Mouse (Mus musculus) layer of hippocampus, adult 2 months (tissue): ENCODE results near the gene Zfpl1. TPM values are rescaled to one million over a fixed set of nuclear protein-coding genes. Genes with fewer than 3 reads are reported as not detected.
A peak's percentile ranks its signal among the peaks of the same experiment; 100 is the strongest.

ENCODE experiments used
- DNase-seq, 2 experiments: peaks; one replicate each; pipeline ENCODE4 v3.0.0; 2022; ENCODE audit warnings: low spot score in 2 of 2
- H3K27ac ChIP-seq: fragments of 200-600 bp; 2 replicates; pipeline ENCODE4 v1.8.1; 2022
- H3K4me3 ChIP-seq: fragments of 200-600 bp; 2 replicates; pipeline ENCODE4 v1.8.1; 2022; ENCODE audit warnings: mild to moderate bottlenecking
- CTCF ChIP-seq: fragments of 200-600 bp; conservative IDR thresholded peaks from 2 replicates; pipeline ENCODE4 v1.8.1; 2022; ENCODE audit warnings: antibody characterized with exemption, mild to moderate bottlenecking, moderate library complexity
- total RNA-seq, 2 experiments: library from RNA; stranded (reverse); gene quantifications; 2 replicates each; pipeline ENCODE4 v1.2.3; 2021

The Zfpl1 gene
- total RNA-seq, 2 experiments from 2014 or later = 40.1 to 44.0 TPM

- peak; percentile 91 to 92 for DNase-seq
- Histone ChIP-seq H3K4me3 (peak within 1 kb of the TSS; percentile 80), H3K27ac (peak within 1 kb of the TSS; percentile 95)
- peak; percentile 38; the same call in 1 of the 2 replicates for TF ChIP-seq CTCF
Observed at GRCm38 (mm10) chr19:6117986-6118676, 33.4 kb upstream of the Zfpl1 start, which contains the start of gene Sac3d1. TSS of gene Sac3d1 (minus strand) at chr19:6118650.

DNA sequence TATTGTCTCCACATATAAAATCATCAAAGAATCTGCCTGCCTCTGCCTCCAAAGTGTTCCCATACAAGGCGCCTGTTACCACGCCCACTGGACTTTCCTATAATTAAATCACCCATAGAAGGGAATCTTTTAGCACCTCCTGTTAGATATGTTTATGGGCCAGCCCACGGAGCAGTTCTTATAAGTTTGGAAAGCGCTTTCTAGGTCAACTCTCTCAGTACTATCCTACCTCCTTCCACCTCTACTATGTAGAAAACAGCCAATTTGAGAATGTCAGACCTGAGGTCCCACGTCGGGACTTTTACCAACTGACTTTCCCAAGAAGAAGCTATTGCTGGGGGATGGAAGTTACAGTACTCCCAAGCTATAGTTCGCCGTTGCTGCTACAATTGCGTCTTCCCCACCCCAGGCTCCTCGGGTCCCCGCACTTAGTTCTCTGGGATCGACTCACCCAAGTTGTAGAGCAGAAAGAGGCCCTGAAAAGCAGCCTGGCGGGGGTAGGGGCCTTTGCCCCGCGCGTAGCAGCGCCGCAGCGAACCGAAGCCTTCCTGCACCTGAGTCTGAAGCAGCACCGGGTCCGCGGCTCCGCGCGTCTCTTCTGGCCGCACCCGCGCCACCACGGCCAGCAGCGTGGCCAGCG is 32.7 kb upstream of the Zfpl1 start:
- Histone ChIP-seq H3K4me3 (peak overlapping the region; percentile 80), H3K27ac (peak overlapping the region; percentile 95)
- no peak for TF ChIP-seq CTCF
- DNase-seq = no peak

- Histone ChIP-seq H3K27ac (no peak overlapping the region), H3K4me3 (no peak overlapping the region)
- TF ChIP-seq CTCF = no peak
- no peak for DNase-seq
Observed at GRCm38 (mm10) chr19:6116113-6116850, 31.5 kb upstream of the Zfpl1 start.

GRCm38 (mm10) chr19:6113116-6113515 is 28.4 kb upstream of the Zfpl1 start:
- no peak overlapping the region for H3K27ac ChIP-seq
- DNase-seq = no peak
- H3K4me3 ChIP-seq = no peak overlapping the region
- no peak for TF ChIP-seq CTCF

DNA sequence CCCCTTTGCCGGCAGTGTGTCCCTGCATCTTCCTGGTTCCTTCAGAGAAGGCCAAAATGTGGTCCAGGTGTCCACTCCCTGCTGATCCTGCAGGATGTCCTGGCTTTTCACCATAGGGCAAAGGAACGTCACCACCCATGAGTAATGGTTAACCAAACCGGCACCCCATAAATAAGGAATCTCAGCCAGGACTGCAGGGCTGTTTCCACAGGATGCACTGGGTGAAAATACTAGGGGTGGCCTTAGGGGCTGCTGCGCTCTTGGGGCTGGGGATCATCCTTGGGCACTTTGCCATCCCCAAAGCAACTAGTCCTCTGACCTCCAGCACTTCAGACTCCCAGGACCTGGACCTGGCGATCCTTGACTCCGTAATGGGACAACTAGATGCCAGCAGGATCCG is 20.8 kb upstream of the Zfpl1 start, which contains the start of gene Naaladl1:
Gene Naaladl1, plus strand, starts transcription at position 197 of the 400 bp plus-strand sequence.
- no peak for TF ChIP-seq CTCF
- no peak within 1 kb of the TSS for H3K4me3 ChIP-seq
- no peak within 1 kb of the TSS for H3K27ac ChIP-seq
- DNase-seq = no peak

GRCm38 (mm10) chr19:6104476-6104875 is 19.7 kb upstream of the Zfpl1 start:
- TF ChIP-seq CTCF = no peak
- no peak for DNase-seq
- H3K27ac ChIP-seq = no peak overlapping the region
- no peak overlapping the region for H3K4me3 ChIP-seq

DNA sequence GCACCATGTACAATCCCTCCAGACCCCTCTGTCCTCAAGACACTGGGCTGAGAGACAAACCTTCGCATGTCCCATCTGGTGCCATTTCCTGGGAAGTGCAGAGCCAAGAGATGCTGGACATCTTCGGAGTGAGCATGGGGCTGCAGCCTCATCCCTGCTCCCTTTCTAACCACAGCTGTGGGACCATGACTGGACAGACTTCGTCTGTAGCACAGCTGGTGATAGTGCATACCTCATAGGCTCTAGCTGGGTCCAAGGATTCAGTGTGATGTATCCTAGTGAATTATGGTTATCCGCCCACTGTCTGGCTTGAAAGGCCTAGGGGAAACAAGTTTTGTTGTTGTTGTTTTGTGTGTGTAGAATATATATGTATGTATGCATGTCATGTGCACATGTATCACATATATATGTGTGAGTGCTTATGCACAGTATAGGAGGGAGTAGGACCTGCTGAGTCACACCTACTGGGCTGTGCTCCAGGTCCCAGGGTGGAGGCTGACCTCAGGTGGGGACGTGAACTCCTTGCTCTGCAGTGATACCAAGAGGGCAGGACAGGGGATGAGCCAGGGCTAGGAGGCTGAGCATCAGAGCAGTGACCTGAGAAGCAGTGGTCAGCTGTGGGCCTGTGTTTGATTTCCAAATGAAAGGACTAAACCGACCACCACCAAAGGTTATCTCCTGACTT is 17.6 kb upstream of the Zfpl1 start:
- no peak for TF ChIP-seq CTCF
- Histone ChIP-seq H3K27ac (no peak overlapping the region), H3K4me3 (no peak overlapping the region)
- DNase-seq = no peak

GRCm38 (mm10) chr19:6101186-6101585 is 16.4 kb upstream of the Zfpl1 start:
- TF ChIP-seq CTCF = no peak
- Histone ChIP-seq H3K4me3 (no peak overlapping the region), H3K27ac (no peak overlapping the region)
- DNase-seq = no peak

DNA sequence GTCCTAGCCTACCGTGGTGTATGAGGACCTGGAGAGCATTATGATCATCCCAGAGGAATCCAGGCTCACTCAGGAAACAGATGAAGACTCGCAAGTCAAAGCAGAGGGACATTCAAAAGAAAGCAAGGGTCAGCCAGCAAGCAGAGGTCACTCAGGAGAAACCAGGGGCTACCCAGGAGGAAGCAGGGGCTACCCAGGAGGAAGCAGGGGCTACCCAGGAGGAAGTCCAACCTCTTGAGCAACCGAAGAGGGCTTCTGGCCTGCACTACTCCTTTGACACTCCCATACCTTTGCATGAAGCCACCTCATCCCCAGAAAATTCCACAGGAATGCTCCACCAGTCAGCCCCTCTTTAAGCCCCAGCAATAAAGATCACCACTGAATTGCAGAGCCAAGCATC is 13.1 kb upstream of the Zfpl1 start:
- DNase-seq = no peak
- Histone ChIP-seq H3K4me3 (no peak overlapping the region), H3K27ac (no peak overlapping the region)
- TF ChIP-seq CTCF = no peak

GRCm38 (mm10) chr19:6094119-6094518 is 9.4 kb upstream of the Zfpl1 start, which contains the start of gene AC131692.1:
TSS of gene AC131692.1 (plus strand) at chr19:6094419.
- Histone ChIP-seq H3K4me3 (no peak within 1 kb of the TSS), H3K27ac (no peak within 1 kb of the TSS)
- no peak for TF ChIP-seq CTCF

GRCm38 (mm10) chr19:6088841-6089240 is 4.1 kb upstream of the Zfpl1 start:
- Histone ChIP-seq H3K4me3 (no peak overlapping the region), H3K27ac (no peak overlapping the region)
- DNase-seq = no peak
- no peak for TF ChIP-seq CTCF

More at GRCm38 (mm10) chr19:6094119-6094518, 9.4 kb upstream of the Zfpl1 start, which contains the start of gene AC131692.1:
- no peak for DNase-seq

- TF ChIP-seq CTCF = no peak
- DNase-seq = no peak
- Histone ChIP-seq H3K4me3 (peak overlapping the region; percentile 70), H3K27ac (no peak overlapping the region)
Observed at GRCm38 (mm10) chr19:6085417-6085879, 692 bp upstream of the Zfpl1 start.
